Mouse (Mus musculus): Measurements from ENCODE around the gene Zscan4b. TPM values are rescaled to one million over a fixed set of nuclear protein-coding genes. Genes with fewer than 3 reads are reported as not detected.
"Not testable (repeated sequence)": the region's sequence is repeated elsewhere in the genome, so short reads cannot be mapped to it uniquely, and the experiment has no call there.

Gene Zscan4b
- polyA plus RNA-seq (2012; rRNA removed) = not detected in 2 replicates

DNA sequence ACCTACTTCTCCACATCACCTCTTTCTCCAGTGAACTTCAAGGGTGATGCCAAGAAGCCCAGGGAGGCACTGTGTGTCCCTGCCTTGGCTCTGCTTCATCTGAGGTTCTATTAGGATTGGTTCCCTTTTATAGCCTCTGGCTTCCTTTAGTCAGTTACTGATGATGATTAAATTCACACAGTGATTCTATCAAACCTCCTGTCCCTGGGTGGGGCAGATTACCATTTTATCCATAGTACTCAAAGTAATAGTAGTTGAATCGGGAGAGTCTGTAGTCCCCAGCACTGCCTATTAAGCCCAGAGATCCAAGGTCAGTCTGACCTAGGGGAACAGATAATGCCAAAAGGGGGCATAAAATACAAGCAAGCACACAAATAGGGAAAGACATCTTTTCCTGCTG, at the start of gene Zscan4b:
TSS of gene Zscan4b (minus strand) at position 101 of the 400 bp plus-strand sequence.
- DNase-seq (ENCODE audit: low read depth) = not testable (repeated sequence)

Other genes starting within 250 kb of the Zscan4b start
- gene Nlrp4b, start 217.3 kb downstream of the Zscan4b start, polyA plus RNA-seq (2012; rRNA removed) = not detected in 2 replicates
- not detected in 2 replicates for gene Vmn1r71, start 150.7 kb downstream of the Zscan4b start, polyA plus RNA-seq (2012; rRNA removed)
- gene Zscan4c, start 100.7 kb upstream of the Zscan4b start, polyA plus RNA-seq (2012; rRNA removed) = not detected in 2 replicates
- not detected in 2 replicates for gene Zscan4-ps1, start 164.6 kb upstream of the Zscan4b start, polyA plus RNA-seq (2012; rRNA removed)

Data from gonadal fat pad, adult 2 months (tissue).